Mouse (Mus musculus): ENCODE measurements around the gene Cep72. TPM values are rescaled to one million over a fixed set of nuclear protein-coding genes. Genes with fewer than 3 reads are reported as not detected.
"Not testable (repeated sequence)": the region's sequence is repeated elsewhere in the genome, so short reads cannot be mapped to it uniquely, and the experiment has no call there.

Gene Cep72
- total RNA-seq, 2 experiments from 2014 or later = 0.08 TPM; not detected in 1

GRCm38 (mm10) chr13:74025151-74026081 is 36.7 kb downstream of the Cep72 start:
- intact Hi-C loops (cut with DNase I) = loop anchor here (1.0 to 2.0 kb wide), 2 partner anchors 17 to 55 kb away; partner anchors contain the start of gene Tppp
- DNase-seq = peak; percentile 49

GRCm38 (mm10) chr13:74019006-74019405 is 43.1 kb downstream of the Cep72 start:
- H3K4me3 ChIP-seq; H3K27ac ChIP-seq; intact Hi-C loops (cut with DNase I); DNase-seq: not testable (repeated sequence)

More at GRCm38 (mm10) chr13:74025151-74026081, 36.7 kb downstream of the Cep72 start:
- Histone ChIP-seq H3K27ac (peak overlapping the region; percentile 77), H3K4me3 (no peak overlapping the region)
- TF ChIP-seq CTCF (IDR thresholded peaks at IDR 0.05) = no peak

GRCm38 (mm10) chr13:74017426-74017825 is 44.7 kb downstream of the Cep72 start:
- Histone ChIP-seq H3K27ac (peak overlapping the region; percentile 24; the same call in 1 of the 2 replicates), H3K4me3 (no peak overlapping the region)
- intact Hi-C loops (cut with DNase I) = no loop called here
- DNase-seq = no peak
- TF ChIP-seq CTCF (IDR thresholded peaks at IDR 0.05) = no peak

GRCm38 (mm10) chr13:74015908-74016307 is 46.2 kb downstream of the Cep72 start:
- Histone ChIP-seq H3K27ac (peak overlapping the region; percentile 24; the same call in 1 of the 2 replicates), H3K4me3 (no peak overlapping the region)
- intact Hi-C loops (cut with DNase I) = no loop called here
- no peak for TF ChIP-seq CTCF (IDR thresholded peaks at IDR 0.05)
- DNase-seq = no peak

- DNase-seq = peak; percentile 36
- TF ChIP-seq CTCF (IDR thresholded peaks at IDR 0.05) = no peak
- intact Hi-C loops (cut with DNase I) = no loop called here
- peak overlapping the region; percentile 92 for H3K27ac ChIP-seq
- peak overlapping the region; percentile 85 for H3K4me3 ChIP-seq
Measured at GRCm38 (mm10) chr13:74010678-74011077, 51.4 kb downstream of the Cep72 start.

GRCm38 (mm10) chr13:74009791-74010614 is 52.1 kb downstream of the Cep72 start:
- peak overlapping the region; percentile 85 for H3K4me3 ChIP-seq
- DNase-seq = peak; percentile 80

GRCm38 (mm10) chr13:74008948-74009718 is 53.0 kb downstream of the Cep72 start, which contains the start of gene Tppp:
TSS of gene Tppp (plus strand) at chr13:74009407.
- H3K27ac ChIP-seq = peak within 1 kb of the TSS; percentile 92
- intact Hi-C loops (cut with DNase I) = loop anchor here (2.0 kb wide), 2 partner anchors 18 to 38 kb away; no protein-coding TSS in a partner anchor
- DNase-seq = peak; percentile 97
- H3K4me3 ChIP-seq = peak within 1 kb of the TSS; percentile 85
- peak; percentile 2; the same call in 1 of the 2 replicates for TF ChIP-seq CTCF (IDR thresholded peaks at IDR 0.05)

More at GRCm38 (mm10) chr13:74009791-74010614, 52.1 kb downstream of the Cep72 start:
- H3K27ac ChIP-seq = peak overlapping the region; percentile 92
- intact Hi-C loops (cut with DNase I) = loop anchor here (2.0 kb wide), 2 partner anchors 17 to 39 kb away; no protein-coding TSS in a partner anchor
- TF ChIP-seq CTCF (IDR thresholded peaks at IDR 0.05) = no peak

GRCm38 (mm10) chr13:74008216-74008615 is 53.9 kb downstream of the Cep72 start:
- peak overlapping the region; percentile 85 for H3K4me3 ChIP-seq
- intact Hi-C loops (cut with DNase I) = loop anchor here (2.0 kb wide), 2 partner anchors 19 to 37 kb away; no protein-coding TSS in a partner anchor
- DNase-seq = not testable (repeated sequence)

GRCm38 (mm10) chr13:74006881-74007280 is 55.2 kb downstream of the Cep72 start:
- DNase-seq; intact Hi-C loops (cut with DNase I); H3K4me3 ChIP-seq; H3K27ac ChIP-seq: not testable (repeated sequence)

More at GRCm38 (mm10) chr13:74008216-74008615, 53.9 kb downstream of the Cep72 start:
- H3K27ac ChIP-seq = not testable (repeated sequence)

GRCm38 (mm10) chr13:74001492-74001891 is 60.6 kb downstream of the Cep72 start:
- intact Hi-C loops (cut with DNase I) = no loop called here
- DNase-seq = no peak
- TF ChIP-seq CTCF (IDR thresholded peaks at IDR 0.05) = no peak
- Histone ChIP-seq H3K27ac (no peak overlapping the region), H3K4me3 (no peak overlapping the region)

- no peak for TF ChIP-seq CTCF (IDR thresholded peaks at IDR 0.05)
- no peak overlapping the region for H3K27ac ChIP-seq
- DNase-seq = no peak
- intact Hi-C loops (cut with DNase I) = no loop called here
- no peak overlapping the region for H3K4me3 ChIP-seq
Measured at GRCm38 (mm10) chr13:74000961-74001360, 61.1 kb downstream of the Cep72 start.

- no peak for TF ChIP-seq CTCF (IDR thresholded peaks at IDR 0.05)
- Histone ChIP-seq H3K4me3 (no peak overlapping the region), H3K27ac (no peak overlapping the region)
- no peak for DNase-seq
- intact Hi-C loops (cut with DNase I) = no loop called here
Measured at GRCm38 (mm10) chr13:74000519-74000918, 61.6 kb downstream of the Cep72 start.
